23 mouse cellular contexts compared by ENCODE assay signal in genomic region chr3:134980140-134980539, GRCm38 (mm10).
"Had no signal": no experiment of that assay in that cellular context is flagged by ENCODE, and none has a peak within 500 bp of the region (broad histone marks: within the 10 kb centered on the region; RNA-seq: fewer than 3 reads in every experiment).

No protein-coding gene starts in this region.

- H3K4me1 ChIP-seq: heart, embryonic 10.5 days; heart, embryonic 12.5 days; hindbrain, embryonic 12.5 days; limb, embryonic 15.5 days; liver, embryonic 12.5 days had no signal

- H3K4me2 ChIP-seq: heart, embryonic 12.5 days; hindbrain, embryonic 12.5 days; hindbrain, embryonic 14.5 days; limb, embryonic 13.5 days; limb, embryonic 15.5 days; liver, embryonic 12.5 days had no signal

- H3K27ac ChIP-seq: gastrocnemius, adult 2 months; heart, embryonic 10.5 days; hindbrain, embryonic 10.5 days; hindbrain, embryonic 12.5 days; hindbrain, embryonic 14.5 days; limb, embryonic 13.5 days; limb, embryonic 15.5 days; liver, embryonic 12.5 days; liver, embryonic 14.5 days had no signal

- H3K36me3 ChIP-seq: heart, embryonic 10.5 days; heart, embryonic 12.5 days; hindbrain, embryonic 10.5 days; hindbrain, embryonic 12.5 days; limb, embryonic 13.5 days; limb, embryonic 15.5 days; liver, embryonic 12.5 days had no signal

- H3K27me3 ChIP-seq: heart, embryonic 12.5 days; hindbrain, embryonic 12.5 days; limb, embryonic 13.5 days; limb, embryonic 15.5 days; liver, embryonic 12.5 days had no signal

- H3K9ac ChIP-seq: heart, embryonic 12.5 days; hindbrain, embryonic 12.5 days; hindbrain, embryonic 14.5 days; limb, embryonic 13.5 days; limb, embryonic 15.5 days; liver, embryonic 12.5 days; liver, embryonic 14.5 days had no signal

- H3K4me3 ChIP-seq: gastrocnemius, adult 2 months; heart, embryonic 10.5 days; heart, embryonic 12.5 days; hindbrain, embryonic 10.5 days; hindbrain, embryonic 12.5 days; limb, embryonic 13.5 days; limb, embryonic 15.5 days; liver, embryonic 12.5 days had no signal

- H3K9me3 ChIP-seq: heart, embryonic 10.5 days; heart, embryonic 12.5 days; hindbrain, embryonic 10.5 days; hindbrain, embryonic 12.5 days; limb, embryonic 13.5 days; limb, embryonic 15.5 days; liver, embryonic 12.5 days had no signal

- ATAC-seq: hindbrain, embryonic 16.5 days; intestine, embryonic 16.5 days; liver, embryonic 12.5 days had no signal

- DNase-seq: gastrocnemius, adult 2 months; gastrocnemius, postnatal 10 days; gastrocnemius, postnatal 25 days; heart, adult 18-20 months; heart, postnatal 10 days; heart, postnatal 4 days; kidney, adult 11 months; kidney, adult 2 months; kidney, postnatal 25 days; layer of hippocampus, adult 9-11 months; layer of hippocampus, postnatal 36 days; left cerebral cortex, postnatal 4 days had no signal
